Mouse (Mus musculus): ENCODE results near the gene Ptprf. TPM values are rescaled to one million over a fixed set of nuclear protein-coding genes. Genes with fewer than 3 reads are reported as not detected.

Ptprf gene
- polyA plus RNA-seq, 1 experiment from 2014 or later: 45.8 TPM

- H3K9me3 ChIP-seq (ENCODE audit: control insufficient read depth, low read length): no peaks in the 10 kb centered on the region
- H3K27me3 ChIP-seq (replicated peaks; ENCODE audit: control insufficient read depth, insufficient read depth, low read length): no peaks in the 10 kb centered on the region
- H3K4me1 ChIP-seq (ENCODE audit: control insufficient read depth, insufficient read depth, low read length): peaks cover 41% of the 10 kb centered on the region
- H3K9ac ChIP-seq (ENCODE audit: low read depth, low read length): no peak overlapping the region
- no peak overlapping the region for H3K27ac ChIP-seq (ENCODE audit: low read length)
- no peak overlapping the region for H3K4me2 ChIP-seq (ENCODE audit: low read depth, low read length)
- no peak overlapping the region for H3K4me3 ChIP-seq (ENCODE audit: low read length)
- WGBS: 82% methylated on average over 14 of the region's 14 CpGs
- no peak for ATAC-seq
- peaks cover 10% of the 10 kb centered on the region for H3K36me3 ChIP-seq (ENCODE audit: control insufficient read depth, insufficient read depth, low read length)
Measured at GRCm38 (mm10) chr4:118268429-118269212, 22.6 kb downstream of the Ptprf start.

GRCm38 (mm10) chr4:118265557-118265956 lies 25.6 kb downstream of the Ptprf start:
- Histone ChIP-seq H3K4me1 (ENCODE audit: control insufficient read depth, insufficient read depth, low read length) (peaks cover 48% of the 10 kb centered on the region), H3K9me3 (ENCODE audit: control insufficient read depth, low read length) (no peaks in the 10 kb centered on the region), H3K4me3 (ENCODE audit: low read length) (no peak overlapping the region), H3K27ac (ENCODE audit: low read length) (peak overlapping the region; percentile 50; the same call in 1 of the 2 replicates), H3K27me3 (replicated peaks; ENCODE audit: control insufficient read depth, insufficient read depth, low read length) (no peaks in the 10 kb centered on the region), H3K9ac (ENCODE audit: low read depth, low read length) (peak overlapping the region; percentile 47; the same call in 1 of the 2 replicates), H3K36me3 (ENCODE audit: control insufficient read depth, insufficient read depth, low read length) (peaks cover 3% of the 10 kb centered on the region; the same call in 1 of the 2 replicates), H3K4me2 (ENCODE audit: low read depth, low read length) (no peak overlapping the region)
- WGBS: 24% methylated on average over 15 of the region's 15 CpGs
- no peak for ATAC-seq

- Histone ChIP-seq H3K27ac (ENCODE audit: low read length) (peak overlapping the region; percentile 69), H3K4me1 (ENCODE audit: control insufficient read depth, insufficient read depth, low read length) (peaks cover 67% of the 10 kb centered on the region), H3K4me3 (ENCODE audit: low read length) (no peak overlapping the region), H3K36me3 (ENCODE audit: control insufficient read depth, insufficient read depth, low read length) (peaks cover 6% of the 10 kb centered on the region; the same call in 1 of the 2 replicates), H3K27me3 (replicated peaks; ENCODE audit: control insufficient read depth, insufficient read depth, low read length) (no peaks in the 10 kb centered on the region), H3K9me3 (ENCODE audit: control insufficient read depth, low read length) (no peaks in the 10 kb centered on the region), H3K9ac (ENCODE audit: low read depth, low read length) (peak overlapping the region; percentile 64; the same call in 1 of the 2 replicates), H3K4me2 (ENCODE audit: low read depth, low read length) (peak overlapping the region; percentile 88; the same call in 1 of the 2 replicates)
- ATAC-seq: no peak
- WGBS: 48% methylated on average over 13 of the region's 13 CpGs
Measured at GRCm38 (mm10) chr4:118261771-118262473, 29.3 kb downstream of the Ptprf start.

- H3K4me3 ChIP-seq (ENCODE audit: low read length): peak overlapping the region; percentile 52
- 28% methylated on average over 5 of the region's 5 CpGs for WGBS
- no peaks in the 10 kb centered on the region for H3K9me3 ChIP-seq (ENCODE audit: control insufficient read depth, low read length)
- H3K36me3 ChIP-seq (ENCODE audit: control insufficient read depth, insufficient read depth, low read length): peaks cover 4% of the 10 kb centered on the region; the same call in 1 of the 2 replicates
- H3K4me2 ChIP-seq (ENCODE audit: low read depth, low read length): peak overlapping the region; percentile 88
- peak overlapping the region; percentile 69 for H3K27ac ChIP-seq (ENCODE audit: low read length)
- peak; percentile 23; the same call in 1 of the 2 replicates for ATAC-seq
- H3K27me3 ChIP-seq (replicated peaks; ENCODE audit: control insufficient read depth, insufficient read depth, low read length): no peaks in the 10 kb centered on the region
- peaks cover 72% of the 10 kb centered on the region for H3K4me1 ChIP-seq (ENCODE audit: control insufficient read depth, insufficient read depth, low read length)
- H3K9ac ChIP-seq (ENCODE audit: low read depth, low read length): peak overlapping the region; percentile 64
Measured at GRCm38 (mm10) chr4:118261291-118261690, 29.9 kb downstream of the Ptprf start.

- Histone ChIP-seq H3K36me3 (ENCODE audit: control insufficient read depth, insufficient read depth, low read length) (peaks cover 4% of the 10 kb centered on the region; the same call in 1 of the 2 replicates), H3K9me3 (ENCODE audit: control insufficient read depth, low read length) (no peaks in the 10 kb centered on the region), H3K4me3 (ENCODE audit: low read length) (peak overlapping the region; percentile 52), H3K27me3 (replicated peaks; ENCODE audit: control insufficient read depth, insufficient read depth, low read length) (no peaks in the 10 kb centered on the region), H3K27ac (ENCODE audit: low read length) (peak overlapping the region; percentile 69), H3K4me1 (ENCODE audit: control insufficient read depth, insufficient read depth, low read length) (peaks cover 66% of the 10 kb centered on the region), H3K9ac (ENCODE audit: low read depth, low read length) (peak overlapping the region; percentile 64), H3K4me2 (ENCODE audit: low read depth, low read length) (peak overlapping the region; percentile 88)
- peak; percentile 77 for ATAC-seq
- WGBS: 1% methylated on average over 38 of the region's 39 CpGs
Measured at GRCm38 (mm10) chr4:118260551-118261267, 30.5 kb downstream of the Ptprf start.

- H3K4me1 ChIP-seq (ENCODE audit: control insufficient read depth, insufficient read depth, low read length): peaks cover 62% of the 10 kb centered on the region
- H3K36me3 ChIP-seq (ENCODE audit: control insufficient read depth, insufficient read depth, low read length): peaks cover 4% of the 10 kb centered on the region; the same call in 1 of the 2 replicates
- H3K9me3 ChIP-seq (ENCODE audit: control insufficient read depth, low read length): no peaks in the 10 kb centered on the region
- no peaks in the 10 kb centered on the region for H3K27me3 ChIP-seq (replicated peaks; ENCODE audit: control insufficient read depth, insufficient read depth, low read length)
- 68% methylated on average over 8 of the region's 8 CpGs for WGBS
- H3K27ac ChIP-seq (ENCODE audit: low read length): no peak overlapping the region
- no peak overlapping the region for H3K9ac ChIP-seq (ENCODE audit: low read depth, low read length)
- 0 out of 2 replicates have a peak overlapping the region, but pooled peaks have one; percentile 52 for H3K4me3 ChIP-seq (ENCODE audit: low read length)
- peak overlapping the region; percentile 88; the same call in 1 of the 2 replicates for H3K4me2 ChIP-seq (ENCODE audit: low read depth, low read length)
- ATAC-seq: 0 out of 2 replicates have a peak, but pooled peaks have one; percentile 1
Measured at GRCm38 (mm10) chr4:118259782-118260463, 31.3 kb downstream of the Ptprf start.

- H3K4me2 ChIP-seq (ENCODE audit: low read depth, low read length): no peak overlapping the region
- H3K4me3 ChIP-seq (ENCODE audit: low read length): no peak overlapping the region
- H3K9ac ChIP-seq (ENCODE audit: low read depth, low read length): no peak overlapping the region
- ATAC-seq: no peak
- H3K4me1 ChIP-seq (ENCODE audit: control insufficient read depth, insufficient read depth, low read length): peaks cover 57% of the 10 kb centered on the region
- no peak overlapping the region for H3K27ac ChIP-seq (ENCODE audit: low read length)
- WGBS: 90% methylated on average over 5 of the region's 5 CpGs
- peaks cover 4% of the 10 kb centered on the region; the same call in 1 of the 2 replicates for H3K36me3 ChIP-seq (ENCODE audit: control insufficient read depth, insufficient read depth, low read length)
- no peaks in the 10 kb centered on the region for H3K27me3 ChIP-seq (replicated peaks; ENCODE audit: control insufficient read depth, insufficient read depth, low read length)
- H3K9me3 ChIP-seq (ENCODE audit: control insufficient read depth, low read length): no peaks in the 10 kb centered on the region
Measured at GRCm38 (mm10) chr4:118257977-118258376, 33.2 kb downstream of the Ptprf start.

GRCm38 (mm10) chr4:118257416-118257815 lies 33.8 kb downstream of the Ptprf start:
- no peak overlapping the region for H3K4me3 ChIP-seq (ENCODE audit: low read length)
- ATAC-seq: no peak
- no peak overlapping the region for H3K4me2 ChIP-seq (ENCODE audit: low read depth, low read length)
- no peak overlapping the region for H3K9ac ChIP-seq (ENCODE audit: low read depth, low read length)
- 66% methylated on average over 10 of the region's 10 CpGs for WGBS
- peaks cover 52% of the 10 kb centered on the region for H3K4me1 ChIP-seq (ENCODE audit: control insufficient read depth, insufficient read depth, low read length)
- H3K9me3 ChIP-seq (ENCODE audit: control insufficient read depth, low read length): no peaks in the 10 kb centered on the region
- H3K27me3 ChIP-seq (replicated peaks; ENCODE audit: control insufficient read depth, insufficient read depth, low read length): no peaks in the 10 kb centered on the region
- H3K36me3 ChIP-seq (ENCODE audit: control insufficient read depth, insufficient read depth, low read length): peaks cover 4% of the 10 kb centered on the region; the same call in 1 of the 2 replicates
- no peak overlapping the region for H3K27ac ChIP-seq (ENCODE audit: low read length)

All from intestine, embryonic 16.5 days (tissue).